Mouse (Mus musculus) E14TG2a.4 (cell line): ENCODE measurements around the gene Acer3.

Experiments
- H3K27me3 ChIP-seq: 2 replicates; pipeline ENCODE4 v1.6.1; 2014; ENCODE audit warnings: low read length, control low read depth; ENCODE audit not compliant: insufficient read depth
- H3K36me3 ChIP-seq: 2 replicates; pipeline ENCODE4 v1.6.1; 2014; ENCODE audit warnings: low read length, control low read depth; ENCODE audit not compliant: insufficient read depth
- H3K4me1 ChIP-seq: replicated peaks from 2 replicates; pipeline ENCODE4 v1.6.1; 2014; ENCODE audit warnings: low read depth, low read length, control low read depth
- H3K4me3 ChIP-seq: replicated peaks from 2 replicates; pipeline ENCODE4 v1.5.1; 2014; ENCODE audit warnings: mild to moderate bottlenecking, low read length
- H3K9me3 ChIP-seq: 2 replicates; pipeline ENCODE4 v1.6.1; 2014; ENCODE audit warnings: low read length, control low read depth
- CTCF ChIP-seq: conservative IDR thresholded peaks from 2 replicates; pipeline ENCODE4 v1.5.1; 2014; ENCODE audit warnings: low read length
- NANOG ChIP-seq: IDR thresholded peaks from 2 replicates; pipeline ENCODE4 v1.6.1; 2014; ENCODE audit warnings: borderline replicate concordance, low read length, mixed read lengths
- POU5F1 ChIP-seq: IDR thresholded peaks from 2 replicates; pipeline ENCODE4 v1.6.1; 2014; ENCODE audit warnings: low read length, borderline replicate concordance

Gene Acer3

DNA sequence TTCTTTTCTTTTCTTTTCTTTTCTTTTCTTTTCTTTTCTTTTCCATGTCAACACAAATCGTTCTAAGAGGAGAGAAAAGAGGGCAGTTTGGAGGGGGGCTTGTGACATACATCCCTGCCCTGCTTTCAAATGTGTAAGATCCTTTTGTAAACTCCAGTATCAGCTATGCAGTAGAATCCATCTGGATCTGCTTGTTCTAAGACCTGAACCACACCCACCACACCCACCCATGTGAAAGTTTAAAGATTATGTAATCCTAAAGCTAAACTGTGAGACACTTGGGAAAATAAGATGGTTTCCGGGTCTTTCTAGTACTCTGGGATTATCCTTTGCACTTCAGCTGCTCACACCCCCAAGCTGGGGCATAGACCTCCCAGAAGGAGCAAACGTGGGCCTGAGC, 21.2 kb upstream of the Acer3 start:
- no peaks in the 10 kb centered on the region for H3K36me3 ChIP-seq
- H3K4me3 ChIP-seq: no peak overlapping the region
- TF ChIP-seq CTCF (no peak), NANOG (no peak), POU5F1 (no peak)
- peaks cover 9% of the 10 kb centered on the region for H3K4me1 ChIP-seq
- H3K27me3 ChIP-seq: peaks cover 46% of the 10 kb centered on the region
- H3K9me3 ChIP-seq: no peaks in the 10 kb centered on the region

DNA sequence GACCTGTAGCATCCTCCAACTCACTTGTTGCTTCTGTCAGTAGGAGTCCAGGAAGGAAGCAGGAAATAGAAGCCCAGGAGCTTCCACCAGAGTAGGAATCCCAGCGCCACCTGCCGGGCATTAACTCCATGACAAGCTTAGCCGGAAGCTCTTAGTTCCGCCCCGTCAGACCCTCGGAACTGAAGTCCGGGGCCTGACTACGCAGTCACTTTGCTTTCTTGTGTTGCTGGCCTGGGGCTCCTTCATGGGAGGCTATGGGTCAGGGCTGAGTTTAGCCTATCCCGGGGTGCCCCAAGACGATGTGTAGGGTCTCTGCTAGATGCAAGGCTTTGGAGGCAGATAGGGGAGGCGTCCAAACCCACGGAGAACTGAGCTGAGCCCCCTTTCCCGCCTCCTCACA, 20.5 kb upstream of the Acer3 start:
- Histone ChIP-seq H3K4me1 (peaks cover 9% of the 10 kb centered on the region), H3K4me3 (no peak overlapping the region; the same call in 1 of the 2 replicates), H3K9me3 (no peaks in the 10 kb centered on the region), H3K27me3 (peaks cover 43% of the 10 kb centered on the region), H3K36me3 (no peaks in the 10 kb centered on the region)
- TF ChIP-seq NANOG: no peak
- peak; percentile 82 for TF ChIP-seq CTCF

DNA sequence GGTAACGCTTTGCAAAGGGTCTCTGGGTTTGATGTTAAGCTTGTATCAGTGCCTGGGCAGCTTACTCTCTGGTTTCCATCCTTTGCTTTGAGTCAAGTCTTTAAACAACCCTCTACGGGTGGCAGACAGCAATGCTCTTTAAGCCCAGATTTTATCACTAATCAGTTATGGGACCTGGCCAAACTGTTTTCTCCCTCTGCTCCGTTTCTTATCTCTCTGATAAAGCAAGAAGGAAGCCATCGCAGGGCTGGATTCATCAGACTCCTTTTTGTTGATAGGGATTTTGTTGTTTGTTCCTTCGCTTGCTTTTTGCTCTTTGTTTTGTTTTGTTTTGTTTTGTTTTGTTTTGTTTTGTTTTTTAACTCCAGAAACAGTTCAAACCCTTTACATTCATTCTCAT, 19.3 kb upstream of the Acer3 start:
- H3K27me3 ChIP-seq: peaks cover 35% of the 10 kb centered on the region
- H3K9me3 ChIP-seq: no peaks in the 10 kb centered on the region
- H3K4me1 ChIP-seq: peaks cover 9% of the 10 kb centered on the region
- no peaks in the 10 kb centered on the region for H3K36me3 ChIP-seq
- no peak for TF ChIP-seq POU5F1
- TF ChIP-seq CTCF: no peak
- TF ChIP-seq NANOG: no peak
- H3K4me3 ChIP-seq: no peak overlapping the region

DNA sequence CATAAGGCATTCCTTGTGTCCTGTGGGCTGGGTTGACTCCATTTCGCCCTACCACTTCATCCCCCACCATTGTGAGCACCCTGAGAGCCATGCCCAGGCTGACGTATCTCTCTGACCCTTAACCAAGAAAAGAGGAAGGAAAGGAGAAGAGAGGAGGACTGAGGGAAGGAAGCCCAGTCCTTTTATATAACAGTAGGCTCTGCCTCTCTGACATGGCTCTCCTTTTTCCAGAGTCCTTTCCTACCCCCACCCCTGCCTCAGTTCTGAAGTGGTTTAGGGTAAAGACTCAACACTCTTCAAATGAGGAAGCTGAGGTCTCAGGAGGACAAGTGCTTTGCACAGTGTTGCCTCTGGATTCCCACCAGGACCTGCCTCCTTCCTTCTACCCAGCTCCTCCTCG, 13.0 kb upstream of the Acer3 start:
- Histone ChIP-seq H3K9me3 (no peaks in the 10 kb centered on the region), H3K36me3 (no peaks in the 10 kb centered on the region), H3K27me3 (no peaks in the 10 kb centered on the region; the same call in 1 of the 2 replicates), H3K4me3 (no peak overlapping the region), H3K4me1 (no peaks in the 10 kb centered on the region)
- TF ChIP-seq POU5F1 (no peak), CTCF (no peak), NANOG (no peak)

DNA sequence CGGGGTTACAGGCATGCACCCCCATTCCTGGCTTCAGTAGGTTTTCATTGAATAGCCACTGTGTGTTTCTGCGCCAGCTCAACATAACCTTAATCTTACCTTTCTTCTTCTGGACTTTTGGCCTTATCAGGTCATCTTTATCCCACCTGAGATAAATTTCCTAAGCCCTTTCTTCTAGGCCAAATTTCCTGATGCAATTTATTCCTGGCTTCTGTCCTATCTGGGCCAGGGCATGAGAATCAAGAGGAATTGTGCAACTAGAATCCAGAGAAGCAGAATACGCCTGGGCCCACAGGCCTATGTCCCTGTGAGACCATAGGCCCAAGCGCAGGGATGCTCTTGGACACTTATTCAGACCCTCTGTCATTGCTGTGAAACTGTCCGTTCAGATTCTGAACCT, 12.5 kb upstream of the Acer3 start:
- Histone ChIP-seq H3K27me3 (no peaks in the 10 kb centered on the region; the same call in 1 of the 2 replicates), H3K4me3 (no peak overlapping the region), H3K9me3 (no peaks in the 10 kb centered on the region), H3K36me3 (no peaks in the 10 kb centered on the region), H3K4me1 (no peaks in the 10 kb centered on the region)
- no peak for TF ChIP-seq CTCF
- TF ChIP-seq NANOG: no peak
- TF ChIP-seq POU5F1: no peak

DNA sequence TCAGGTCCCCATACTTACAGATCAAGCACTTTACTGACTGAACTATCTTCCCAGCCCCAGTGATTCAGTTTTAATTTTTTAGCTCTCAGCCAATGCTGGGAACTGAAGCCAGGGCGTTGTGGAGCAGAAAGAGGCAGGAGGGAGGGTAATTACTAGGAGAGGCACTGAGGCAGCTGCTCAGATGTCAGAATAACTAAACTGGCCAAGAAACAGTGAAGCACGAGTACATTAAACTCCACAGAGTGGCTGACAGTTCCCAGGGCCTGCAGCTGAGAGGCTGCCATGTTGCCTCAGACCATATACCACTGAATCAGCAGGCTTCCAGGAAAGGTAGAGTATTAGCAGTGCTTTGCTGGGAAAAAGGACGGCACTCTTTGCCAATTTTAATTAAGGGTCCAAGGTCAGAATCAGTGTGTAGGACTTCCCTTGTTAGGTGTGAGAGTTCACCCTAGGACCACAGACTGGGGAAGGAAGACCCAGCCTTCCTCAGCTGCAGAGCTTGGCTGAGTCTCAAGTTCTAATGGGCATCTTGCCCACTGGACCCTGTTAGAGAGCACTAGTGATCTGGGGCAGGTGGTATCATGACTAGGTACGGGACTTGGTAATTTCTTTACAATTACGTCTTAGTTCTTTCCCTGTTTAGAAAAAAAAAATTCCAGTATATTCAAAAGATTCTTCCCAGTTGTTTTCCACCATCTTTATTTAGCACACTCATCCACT, 11.8 kb upstream of the Acer3 start:
- Histone ChIP-seq H3K27me3 (no peaks in the 10 kb centered on the region; the same call in 1 of the 2 replicates), H3K9me3 (no peaks in the 10 kb centered on the region), H3K4me3 (no peak overlapping the region), H3K36me3 (no peaks in the 10 kb centered on the region), H3K4me1 (no peaks in the 10 kb centered on the region)
- TF ChIP-seq CTCF (no peak), NANOG (no peak), POU5F1 (no peak)

DNA sequence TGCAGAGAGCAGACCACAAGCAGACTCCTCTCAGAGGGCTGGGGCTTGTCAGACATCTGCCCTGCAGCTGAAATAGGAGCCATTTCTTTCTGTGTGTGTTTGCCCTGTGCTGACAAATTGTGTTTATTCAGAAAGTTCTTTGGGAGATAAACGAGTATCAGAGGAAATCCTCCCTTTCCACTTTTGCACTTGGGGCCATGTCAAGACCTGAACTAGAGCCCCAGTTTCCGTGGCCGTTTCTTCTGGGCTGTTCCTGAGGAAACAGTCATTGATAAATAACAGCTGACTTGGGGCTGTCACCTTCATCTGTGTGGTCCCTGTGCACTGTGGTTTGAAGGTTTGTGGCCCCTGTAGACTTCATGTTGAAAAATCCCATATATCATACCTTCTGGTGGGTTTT, 10.9 kb upstream of the Acer3 start:
- no peaks in the 10 kb centered on the region for H3K36me3 ChIP-seq
- peaks cover 2% of the 10 kb centered on the region; the same call in 1 of the 2 replicates for H3K27me3 ChIP-seq
- no peak for TF ChIP-seq CTCF
- no peak for TF ChIP-seq POU5F1
- no peak for TF ChIP-seq NANOG
- no peaks in the 10 kb centered on the region for H3K4me1 ChIP-seq
- H3K9me3 ChIP-seq: no peaks in the 10 kb centered on the region
- H3K4me3 ChIP-seq: no peak overlapping the region

DNA sequence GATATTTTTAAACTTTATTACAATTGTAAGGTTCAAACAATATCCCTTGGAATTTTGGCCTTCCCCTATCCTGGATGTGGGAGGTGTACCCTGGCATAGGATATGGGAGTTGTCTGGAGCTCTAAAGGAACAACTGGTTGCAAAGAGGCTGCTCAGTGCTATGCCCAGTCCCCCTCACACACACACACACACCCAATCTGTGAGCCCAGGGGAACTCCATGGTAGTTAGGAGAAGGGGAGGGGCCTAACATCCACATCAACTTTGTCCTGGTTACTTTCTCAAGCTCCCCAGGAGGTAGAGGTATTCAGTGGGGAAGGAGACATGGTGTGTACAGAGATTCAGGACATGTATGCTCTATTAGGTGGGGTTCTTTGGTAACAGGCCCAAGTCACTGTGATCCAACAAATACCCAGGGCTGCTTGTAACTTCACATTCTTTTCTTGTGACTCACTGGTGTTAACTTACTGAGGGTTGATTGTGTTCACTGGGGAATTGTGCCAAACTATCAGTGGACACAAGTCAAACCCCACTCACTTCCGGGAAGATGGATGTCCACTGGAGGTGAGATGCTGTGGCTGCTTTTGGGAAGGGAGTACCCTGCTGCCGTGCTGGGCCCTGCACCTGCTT, 9.5 kb upstream of the Acer3 start:
- no peak overlapping the region for H3K4me3 ChIP-seq
- no peaks in the 10 kb centered on the region for H3K4me1 ChIP-seq
- peaks cover 9% of the 10 kb centered on the region for H3K27me3 ChIP-seq
- TF ChIP-seq CTCF: no peak
- no peak for TF ChIP-seq NANOG
- no peak for TF ChIP-seq POU5F1
- no peaks in the 10 kb centered on the region for H3K9me3 ChIP-seq
- no peaks in the 10 kb centered on the region for H3K36me3 ChIP-seq
